In genomic region chr7:66165036-66165798, GRCm38 (mm10) we compare ENCODE assay signal across 9 mouse cellular contexts. TPM values are rescaled to one million over a fixed set of nuclear protein-coding genes. Genes with fewer than 3 reads are reported as not detected.
DNase-seq lines count a peak whose midpoint lies in the region; ATAC-seq and TF ChIP-seq lines count a peak whose summit lies in the region.
"Had no signal": no experiment of that assay in that cellular context is flagged by ENCODE, and none has a peak within 500 bp of the region (broad histone marks: within the 10 kb centered on the region; RNA-seq: fewer than 3 reads in every experiment).

No protein-coding gene starts in this region.

- TF ChIP-seq EP300 in liver, postnatal 0 days (IDR thresholded peaks at IDR 0.05; ENCODE audit: low read depth): no peak

- H3K36me3 ChIP-seq in heart, embryonic 14.5 days (ENCODE audit: control insufficient read depth, insufficient read depth, low read length): 0 out of 2 replicates have a peak, but pooled peaks cover 4% of the 10 kb centered on the region
- H3K36me3 ChIP-seq in heart, embryonic 12.5 days: peaks cover 3% of the 10 kb centered on the region; the same call in 1 of the 2 replicates
- H3K36me3 ChIP-seq in liver, adult 2 months (ENCODE audit: control insufficient read depth, insufficient read depth, low read length): no peaks in the 10 kb centered on the region
- no peaks in the 10 kb centered on the region for H3K36me3 ChIP-seq in liver, postnatal 0 days (replicated peaks; ENCODE audit: insufficient read depth, low read length)
- no peaks in the 10 kb centered on the region for H3K36me3 ChIP-seq in forebrain, embryonic 16.5 days (ENCODE audit: control insufficient read depth, insufficient read depth)

- peaks cover 8 to 29% of the 10 kb centered on the region in 2 experiments for H3K4me1 ChIP-seq in heart, embryonic 14.5 days (ENCODE audit: control insufficient read depth in 2 of 2, insufficient read depth in 2 of 2, low read length in 2 of 2)
- peaks cover 39% of the 10 kb centered on the region for H3K4me1 ChIP-seq in heart, embryonic 12.5 days (replicated peaks)
- no peaks in the 10 kb centered on the region for H3K4me1 ChIP-seq in liver, adult 2 months (ENCODE audit: control insufficient read depth, insufficient read depth, low read length)
- H3K4me1 ChIP-seq in liver, postnatal 0 days (ENCODE audit: insufficient read depth): no peaks in the 10 kb centered on the region
- peaks cover 20% of the 10 kb centered on the region for H3K4me1 ChIP-seq in forebrain, embryonic 16.5 days (replicated peaks; ENCODE audit: control insufficient read depth, insufficient read depth, low read length)
- H3K4me1 ChIP-seq: limb, embryonic 12.5 days had no signal

- H3K27ac ChIP-seq in heart, embryonic 14.5 days (replicated peaks in 1 of 2; ENCODE audit: control insufficient read depth in 1 of 2, insufficient read depth in 1 of 2, low read depth in 2 of 2, low read length in 2 of 2): peak overlapping the region; percentile 33 to 53; a peak in 3 of 4 replicates
- H3K27ac ChIP-seq in heart, embryonic 12.5 days (ENCODE audit: poor library complexity, severe bottlenecking): no peak overlapping the region
- H3K27ac ChIP-seq in liver, adult 2 months (replicated peaks; ENCODE audit: insufficient read depth, low read depth, low read length): no peak overlapping the region
- no peak overlapping the region for H3K27ac ChIP-seq in liver, postnatal 0 days (ENCODE audit: low read depth)
- peak overlapping the region; percentile 77 for H3K27ac ChIP-seq in forebrain, embryonic 16.5 days (ENCODE audit: low read length)
- H3K27ac ChIP-seq: limb, embryonic 12.5 days had no signal

- peak; percentile 18 for DNase-seq in liver, adult 2 months (ENCODE audit: extremely low read depth, low read depth, low spot score)
- DNase-seq in liver, postnatal 0 days: no peak
- DNase-seq in retina, postnatal 7 days (ENCODE audit: low read depth, low spot score): peak; percentile 14
- no peak for DNase-seq in urinary bladder, adult 2 months (ENCODE audit: low spot score)
- no peak for DNase-seq in cerebellum, postnatal 36 days

- no peak for TF ChIP-seq CTCF in liver, adult 2 months (IDR thresholded peaks at IDR 0.05; ENCODE audit: low read depth, low read length)
- no peak for TF ChIP-seq CTCF in liver, postnatal 0 days (IDR thresholded peaks at IDR 0.05; ENCODE audit: low read depth)

- no peak for TF ChIP-seq POLR2A in liver, adult 2 months (IDR thresholded peaks at IDR 0.05; ENCODE audit: extremely low read depth, insufficient read depth, low read length)

- H3K79me2 ChIP-seq in liver, adult 2 months (ENCODE audit: control insufficient read depth, insufficient read depth, low read length): no peaks in the 10 kb centered on the region; the same call in 1 of the 2 replicates

- no peaks in the 10 kb centered on the region for H3K9me3 ChIP-seq in heart, embryonic 14.5 days (ENCODE audit: control insufficient read depth, low read length)
- H3K9me3 ChIP-seq in heart, embryonic 12.5 days (replicated peaks): no peaks in the 10 kb centered on the region
- H3K9me3 ChIP-seq in liver, postnatal 0 days (ENCODE audit: low read length): no peaks in the 10 kb centered on the region
- no peaks in the 10 kb centered on the region for H3K9me3 ChIP-seq in forebrain, embryonic 16.5 days (ENCODE audit: control insufficient read depth, low read length)
- H3K9me3 ChIP-seq: limb, embryonic 12.5 days had no signal

- 70% methylated on average over 5 of the region's 5 CpGs for WGBS in heart, embryonic 14.5 days
- 75% methylated on average over 5 of the region's 5 CpGs for WGBS in heart, embryonic 12.5 days
- WGBS in liver, adult 2 months: 80% methylated on average over 5 of the region's 5 CpGs
- WGBS in liver, postnatal 0 days (ENCODE audit: insufficient replicate concordance): 80% methylated on average over 5 of the region's 5 CpGs
- WGBS in forebrain, embryonic 16.5 days: 15% methylated on average over 5 of the region's 5 CpGs

- H3K4me2 ChIP-seq in heart, embryonic 14.5 days (ENCODE audit: low read length): no peak overlapping the region
- no peak overlapping the region for H3K4me2 ChIP-seq in heart, embryonic 12.5 days
- H3K4me2 ChIP-seq in liver, postnatal 0 days (ENCODE audit: low read depth, low read length): no peak overlapping the region
- no peak overlapping the region for H3K4me2 ChIP-seq in forebrain, embryonic 16.5 days (ENCODE audit: low read length)
- H3K4me2 ChIP-seq: limb, embryonic 12.5 days had no signal

- no peaks in the 10 kb centered on the region for H3K27me3 ChIP-seq in heart, embryonic 14.5 days (ENCODE audit: control insufficient read depth, insufficient read depth, low read length)
- H3K27me3 ChIP-seq in heart, embryonic 12.5 days (replicated peaks): no peaks in the 10 kb centered on the region
- H3K27me3 ChIP-seq in liver, adult 2 months (ENCODE audit: control insufficient read depth, insufficient read depth, low read length): no peaks in the 10 kb centered on the region
- H3K27me3 ChIP-seq in liver, postnatal 0 days (ENCODE audit: insufficient read depth, low read length): no peaks in the 10 kb centered on the region
- no peaks in the 10 kb centered on the region for H3K27me3 ChIP-seq in forebrain, embryonic 16.5 days (replicated peaks; ENCODE audit: control insufficient read depth, insufficient read depth, low read length)
- H3K27me3 ChIP-seq: limb, embryonic 12.5 days had no signal

- ATAC-seq in heart, embryonic 14.5 days (ENCODE audit: insufficient number of reproducible peaks, insufficient read depth, low FRiP score, low read depth): no peak
- no peak for ATAC-seq in heart, embryonic 12.5 days (ENCODE audit: insufficient number of reproducible peaks, low FRiP score)
- no peak for ATAC-seq in liver, postnatal 0 days
- peak; percentile 73 for ATAC-seq in forebrain, embryonic 16.5 days

- H3K4me3 ChIP-seq in heart, embryonic 14.5 days (ENCODE audit: control insufficient read depth in 1 of 2, insufficient read depth in 1 of 2, low read depth in 1 of 2, low read length in 2 of 2): no peak overlapping the region
- no peak overlapping the region for H3K4me3 ChIP-seq in heart, embryonic 12.5 days
- H3K4me3 ChIP-seq in liver, adult 2 months (ENCODE audit: insufficient read depth, low read depth, low read length): no peak overlapping the region
- H3K4me3 ChIP-seq in liver, postnatal 0 days (ENCODE audit: low read depth, low read length): no peak overlapping the region
- H3K4me3 ChIP-seq in forebrain, embryonic 16.5 days (replicated peaks; ENCODE audit: low read length): no peak overlapping the region
- H3K4me3 ChIP-seq: limb, embryonic 12.5 days had no signal

- H3K9ac ChIP-seq in heart, embryonic 14.5 days (ENCODE audit: low read length): no peak overlapping the region
- no peak overlapping the region for H3K9ac ChIP-seq in heart, embryonic 12.5 days
- no peak overlapping the region for H3K9ac ChIP-seq in liver, adult 2 months (ENCODE audit: low read depth, low read length)
- H3K9ac ChIP-seq in liver, postnatal 0 days (replicated peaks): no peak overlapping the region
- no peak overlapping the region for H3K9ac ChIP-seq in forebrain, embryonic 16.5 days (replicated peaks; ENCODE audit: low read depth, low read length)
- H3K9ac ChIP-seq: limb, embryonic 12.5 days had no signal

RNA-seq across cellular contexts. Expression of gene Chsy1, which starts 55.9 kb away (rescaled TPM):
- 23.4 and 24.0 TPM in 2 replicates for polyA plus RNA-seq in heart, embryonic 14.5 days (2014; fragmentation: Nextera tagmentation; extraction: Ambion mirVana)
- polyA plus RNA-seq in heart, embryonic 12.5 days (2016; fragmentation: Nextera tagmentation; extraction: Ambion mirVana): 13.3 and 15.5 TPM in 2 replicates
- 3.4 and 3.9 TPM in 2 replicates for total RNA-seq in liver, adult 2 months (2014; rRNA removed)
- 1.3 TPM in 2 replicates for polyA plus RNA-seq in liver, adult 2 months (2012; rRNA removed)
- polyA plus RNA-seq in liver, postnatal 0 days (2015; fragmentation: Nextera tagmentation; extraction: Ambion mirVana): 3.9 and 5.0 TPM in 2 replicates
- polyA plus RNA-seq in forebrain, embryonic 16.5 days (2015; fragmentation: Nextera tagmentation; extraction: Ambion mirVana): 11.4 and 12.6 TPM in 2 replicates
- polyA plus RNA-seq in urinary bladder, adult 2 months (2012; rRNA removed): 8.9 and 10.6 TPM in 2 replicates

Comparison
In these comparisons a context has a peak if more than half of its experiments do, and no peak if none do; other contexts are left out.
1. H3K27ac ChIP-seq: peak in heart, embryonic 14.5 days (2 of 2) and forebrain, embryonic 16.5 days (single experiment); none in heart, embryonic 12.5 days (single experiment), liver, adult 2 months (single experiment) and liver, postnatal 0 days (single experiment).
2. DNase-seq: peak in liver, adult 2 months (single experiment) and retina, postnatal 7 days (single experiment); none in liver, postnatal 0 days (single experiment), urinary bladder, adult 2 months (single experiment) and cerebellum, postnatal 36 days (0 of 2).